Mouse (Mus musculus) ES-Bruce4 (cell line): ENCODE results near the gene Trnt1.

ENCODE experiments used
- CTCF ChIP-seq: IDR thresholded peaks from one replicate; pipeline ENCODE4 v1.8.1; 2011; ENCODE audit warnings: low read depth, low read length
- EP300 ChIP-seq: IDR thresholded peaks from 2 replicates; pipeline ENCODE4 v1.6.1; 2011; ENCODE audit warnings: low read depth, low read length; ENCODE audit not compliant: insufficient read depth
- POLR2A ChIP-seq: IDR thresholded peaks from one replicate; pipeline ENCODE4 v1.8.1; 2011; ENCODE audit warnings: low read length; ENCODE audit not compliant: insufficient read depth

GRCm38 (mm10) chr6:106800227-106800557 is 31.3 kb downstream of the Trnt1 start:
- TF ChIP-seq POLR2A: no peak
- TF ChIP-seq EP300: no peak
- TF ChIP-seq CTCF: no peak
